Mouse (Mus musculus): ENCODE measurements at regions not wholly inside any gene's neighbourhood (a gene's known extent, or its start where the extent isn't known, plus 50 kb on each side); places are given as distances from the start of the nearest gene placed in this dataset.
A peak's percentile ranks its signal among the peaks of the same experiment; 100 is the strongest.

GRCm38 (mm10) chr17:3248875-3249274 is 77.5 kb upstream of the Tiam2 start:
- DNase-seq: no peak

- DNase-seq: no peak
Observed at GRCm38 (mm10) chr17:3249320-3249719, 77.1 kb upstream of the Tiam2 start.

GRCm38 (mm10) chr17:3251176-3251575 is 75.2 kb upstream of the Tiam2 start:
- DNase-seq: no peak

- no peak for DNase-seq
Observed at GRCm38 (mm10) chr17:3251966-3252365, 74.4 kb upstream of the Tiam2 start.

GRCm38 (mm10) chr17:3253508-3254176 is 72.7 kb upstream of the Tiam2 start:
- DNase-seq: peak; percentile 42

- DNase-seq: no peak
Observed at GRCm38 (mm10) chr17:3256765-3257164, 69.6 kb upstream of the Tiam2 start.

GRCm38 (mm10) chr17:3258811-3259510 is 67.4 kb upstream of the Tiam2 start:
- no peak for DNase-seq

GRCm38 (mm10) chr17:3260796-3261195 is 65.6 kb upstream of the Tiam2 start:
- no peak for DNase-seq

- DNase-seq: peak; percentile 81
Observed at GRCm38 (mm10) chr17:3273108-3274091, 53.0 kb upstream of the Tiam2 start.

GRCm38 (mm10) chr17:3274449-3275285 is 51.7 kb upstream of the Tiam2 start:
- no peak for DNase-seq
